Mouse (Mus musculus): ENCODE results near the gene Gtf2ird1. TPM values are rescaled to one million over a fixed set of nuclear protein-coding genes. Genes with fewer than 3 reads are reported as not detected.

The Gtf2ird1 gene
- polyA plus RNA-seq, 1 experiment from 2014 or later: 73.7 TPM

DNA sequence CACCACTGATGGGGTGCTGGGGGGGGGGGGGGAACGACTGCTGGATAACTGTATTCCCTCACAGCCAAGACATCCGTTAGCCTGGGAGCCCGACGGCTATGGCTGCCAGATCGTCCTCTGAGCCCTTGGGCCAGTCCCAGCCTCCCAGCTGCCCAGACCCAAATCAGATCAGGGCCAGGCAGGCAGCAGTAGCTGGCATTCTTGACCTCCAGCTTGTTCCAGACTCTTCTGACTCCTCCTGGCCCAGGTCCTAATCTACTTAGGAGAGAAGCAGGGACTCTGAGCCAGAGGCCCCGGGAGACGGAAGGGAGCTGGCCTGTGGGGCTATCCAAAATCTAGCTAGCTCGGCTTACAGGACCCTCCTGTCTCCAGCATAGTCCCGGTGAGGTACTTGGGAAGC lies 35.5 kb downstream of the Gtf2ird1 start:
- no peaks in the 10 kb centered on the region for H3K9me3 ChIP-seq
- H3K4me1 ChIP-seq (replicated peaks): peaks cover 17% of the 10 kb centered on the region
- H3K4me2 ChIP-seq: no peak overlapping the region
- peaks cover 6% of the 10 kb centered on the region; the same call in 1 of the 2 replicates for H3K36me3 ChIP-seq
- no peak overlapping the region for H3K9ac ChIP-seq
- H3K27me3 ChIP-seq: no peaks in the 10 kb centered on the region
- 69% methylated on average over 9 of the region's 9 CpGs for WGBS
- H3K27ac ChIP-seq (replicated peaks): no peak overlapping the region; the same call in 1 of the 2 replicates
- ATAC-seq (ENCODE audit: low FRiP score, low read depth): no peak
- no peak overlapping the region for H3K4me3 ChIP-seq

GRCm38 (mm10) chr5:134419700-134420099 lies 36.8 kb downstream of the Gtf2ird1 start:
- no peak overlapping the region for H3K9ac ChIP-seq
- peaks cover 17% of the 10 kb centered on the region for H3K4me1 ChIP-seq (replicated peaks)
- H3K4me2 ChIP-seq: no peak overlapping the region
- H3K9me3 ChIP-seq: no peaks in the 10 kb centered on the region
- H3K27me3 ChIP-seq: no peaks in the 10 kb centered on the region
- no peak for ATAC-seq (ENCODE audit: low FRiP score, low read depth)
- H3K36me3 ChIP-seq: peaks cover 16% of the 10 kb centered on the region
- no peak overlapping the region for H3K4me3 ChIP-seq
- WGBS: 94% methylated on average over 5 of the region's 5 CpGs
- no peak overlapping the region for H3K27ac ChIP-seq (replicated peaks)

DNA sequence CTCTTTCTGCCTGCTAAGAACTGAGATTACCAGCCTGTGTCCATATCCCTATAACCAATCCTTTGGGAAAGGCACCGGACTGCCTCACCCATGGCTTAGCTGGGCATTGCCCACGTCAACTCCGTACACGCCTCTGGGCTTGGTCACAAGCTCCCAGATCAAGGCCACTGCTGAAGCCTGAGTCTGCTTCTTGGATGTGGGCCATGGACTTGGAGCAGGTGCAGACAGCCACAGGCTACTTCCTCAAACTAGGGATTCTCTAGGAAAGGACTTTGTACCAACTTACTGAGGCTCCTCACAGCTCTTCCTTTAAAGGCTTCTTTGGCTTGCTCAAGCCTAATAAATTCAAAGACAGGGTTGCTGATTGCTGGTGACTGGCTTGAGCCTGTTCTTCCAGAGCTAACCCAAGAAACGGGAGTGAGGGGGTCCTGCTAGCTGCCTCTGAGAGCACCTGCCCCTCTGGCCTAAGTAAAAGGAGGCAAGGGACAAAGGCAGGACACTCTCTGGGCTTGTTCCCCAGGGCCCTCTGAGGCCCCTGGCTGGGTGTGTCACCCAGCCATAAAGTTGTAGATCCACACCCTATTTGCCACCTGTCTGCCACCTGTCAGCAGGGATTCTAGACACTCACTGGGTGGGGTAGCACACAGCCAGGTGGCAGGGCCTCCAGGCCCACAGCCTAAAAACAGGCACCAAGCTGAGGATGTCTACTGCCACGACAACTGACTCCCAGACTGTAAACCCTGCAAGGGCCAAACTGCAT lies 38.0 kb downstream of the Gtf2ird1 start:
- Histone ChIP-seq H3K4me3 (no peak overlapping the region), H3K36me3 (peaks cover 27% of the 10 kb centered on the region), H3K9ac (no peak overlapping the region), H3K9me3 (no peaks in the 10 kb centered on the region), H3K27me3 (no peaks in the 10 kb centered on the region), H3K4me2 (no peak overlapping the region), H3K4me1 (replicated peaks) (peaks cover 7% of the 10 kb centered on the region; the same call in 1 of the 2 replicates), H3K27ac (replicated peaks) (no peak overlapping the region)
- 88% methylated on average over 6 of the region's 6 CpGs for WGBS
- no peak for ATAC-seq (ENCODE audit: low FRiP score, low read depth)

DNA sequence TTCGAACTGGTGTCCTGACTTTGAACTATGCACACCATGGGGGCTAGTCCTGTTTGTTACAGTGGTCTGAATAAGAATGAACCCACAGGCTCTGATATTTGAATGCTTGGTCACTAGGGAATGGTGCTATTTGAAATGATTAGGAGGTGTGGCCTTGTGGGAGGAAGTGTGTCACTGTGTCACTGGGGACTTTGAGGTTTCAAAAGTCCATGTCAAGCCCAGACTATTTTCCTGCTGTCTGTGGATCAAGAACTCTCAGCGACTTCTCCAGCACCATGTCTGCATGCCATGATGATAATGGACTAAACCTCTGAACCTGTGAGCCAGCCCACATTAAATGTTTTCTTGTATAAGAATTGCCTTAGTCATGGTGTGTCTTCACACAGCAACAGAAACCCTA lies 44.2 kb downstream of the Gtf2ird1 start:
- H3K27ac ChIP-seq (replicated peaks): no peak overlapping the region
- H3K4me1 ChIP-seq (replicated peaks): no peaks in the 10 kb centered on the region
- H3K4me2 ChIP-seq: no peak overlapping the region
- no peaks in the 10 kb centered on the region for H3K9me3 ChIP-seq
- peaks cover 78% of the 10 kb centered on the region for H3K36me3 ChIP-seq
- no peaks in the 10 kb centered on the region for H3K27me3 ChIP-seq
- WGBS: 93% methylated on average over 2 of the region's 2 CpGs
- no peak for ATAC-seq (ENCODE audit: low FRiP score, low read depth)
- no peak overlapping the region for H3K4me3 ChIP-seq
- H3K9ac ChIP-seq: no peak overlapping the region

GRCm38 (mm10) chr5:134410307-134410836 lies 46.1 kb downstream of the Gtf2ird1 start:
- 95% methylated on average over 7 of the region's 7 CpGs for WGBS
- H3K4me2 ChIP-seq: no peak overlapping the region
- ATAC-seq (ENCODE audit: low FRiP score, low read depth): peak; percentile 34; the same call in 1 of the 2 replicates

GRCm38 (mm10) chr5:134409606-134410306 lies 46.8 kb downstream of the Gtf2ird1 start:
- WGBS: 96% methylated on average over 6 of the region's 6 CpGs
- H3K9ac ChIP-seq: no peak overlapping the region
- H3K4me2 ChIP-seq: no peak overlapping the region
- ATAC-seq (ENCODE audit: low FRiP score, low read depth): peak; percentile 61; the same call in 1 of the 2 replicates
- no peaks in the 10 kb centered on the region for H3K4me1 ChIP-seq (replicated peaks)
- no peak overlapping the region for H3K27ac ChIP-seq (replicated peaks)
- peaks cover 87% of the 10 kb centered on the region for H3K36me3 ChIP-seq
- H3K9me3 ChIP-seq: no peaks in the 10 kb centered on the region
- H3K4me3 ChIP-seq: no peak overlapping the region
- no peaks in the 10 kb centered on the region for H3K27me3 ChIP-seq

More at GRCm38 (mm10) chr5:134410307-134410836, 46.1 kb downstream of the Gtf2ird1 start:
- Histone ChIP-seq H3K36me3 (peaks cover 87% of the 10 kb centered on the region), H3K27me3 (no peaks in the 10 kb centered on the region), H3K9ac (no peak overlapping the region), H3K4me1 (replicated peaks) (no peaks in the 10 kb centered on the region), H3K9me3 (no peaks in the 10 kb centered on the region), H3K4me3 (no peak overlapping the region), H3K27ac (replicated peaks) (no peak overlapping the region)

DNA sequence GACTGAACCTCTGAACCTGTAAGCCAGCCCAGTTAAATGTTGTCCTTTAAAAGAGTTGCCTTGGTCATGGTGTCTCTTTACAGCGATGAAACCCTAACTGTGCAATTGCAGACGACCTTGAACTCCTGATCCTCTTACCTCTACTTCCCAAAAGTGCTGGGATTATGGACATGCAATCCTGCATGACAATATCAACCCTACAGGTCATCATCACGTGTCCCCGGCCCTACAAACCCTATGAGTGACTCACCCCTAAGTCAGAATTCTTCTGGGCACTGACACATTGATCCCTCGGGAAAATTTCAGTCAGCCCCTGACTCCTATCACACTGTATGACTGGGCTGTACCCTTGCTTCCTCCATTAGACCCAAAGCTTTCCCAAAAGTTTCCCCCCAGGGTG lies 48.4 kb downstream of the Gtf2ird1 start:
- 95% methylated on average over 5 of the region's 5 CpGs for WGBS
- H3K36me3 ChIP-seq: peaks cover 91% of the 10 kb centered on the region
- H3K27me3 ChIP-seq: no peaks in the 10 kb centered on the region
- H3K9ac ChIP-seq: no peak overlapping the region
- H3K4me2 ChIP-seq: no peak overlapping the region
- no peak overlapping the region for H3K27ac ChIP-seq (replicated peaks)
- no peak for ATAC-seq (ENCODE audit: low FRiP score, low read depth)
- no peaks in the 10 kb centered on the region for H3K9me3 ChIP-seq
- no peak overlapping the region for H3K4me3 ChIP-seq
- no peaks in the 10 kb centered on the region for H3K4me1 ChIP-seq (replicated peaks)

DNA sequence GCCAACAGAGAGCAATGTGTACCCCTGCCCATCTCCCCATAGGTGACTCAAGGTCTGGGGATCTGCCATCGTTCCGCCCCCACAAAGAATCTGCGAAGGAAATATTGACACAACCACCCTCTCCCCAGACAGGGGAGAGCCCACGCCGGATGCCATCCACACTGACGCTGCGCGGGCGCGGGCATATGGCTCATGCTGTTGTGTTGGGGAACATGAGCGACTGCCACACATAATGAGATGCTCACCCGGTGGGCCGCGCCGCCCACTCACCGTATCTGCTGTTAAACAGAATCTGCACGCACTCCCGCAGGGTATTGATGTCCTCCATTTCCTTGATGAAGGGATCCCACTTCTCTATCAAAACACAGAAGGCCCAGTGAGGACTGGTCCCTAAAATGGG lies 54.7 kb downstream of the Gtf2ird1 start:
- Histone ChIP-seq H3K36me3 (peaks cover 79% of the 10 kb centered on the region), H3K27ac (replicated peaks) (no peak overlapping the region), H3K4me1 (replicated peaks) (no peaks in the 10 kb centered on the region), H3K4me2 (no peak overlapping the region), H3K27me3 (no peaks in the 10 kb centered on the region), H3K4me3 (no peak overlapping the region), H3K9me3 (no peaks in the 10 kb centered on the region), H3K9ac (no peak overlapping the region)
- no peak for ATAC-seq (ENCODE audit: low FRiP score, low read depth)
- 96% methylated on average over 18 of the region's 18 CpGs for WGBS

GRCm38 (mm10) chr5:134397434-134398163 lies 58.9 kb downstream of the Gtf2ird1 start:
- no peaks in the 10 kb centered on the region for H3K27me3 ChIP-seq
- no peak overlapping the region for H3K4me2 ChIP-seq
- H3K36me3 ChIP-seq: peaks cover 63% of the 10 kb centered on the region
- H3K9ac ChIP-seq: no peak overlapping the region
- WGBS: 94% methylated on average over 15 of the region's 15 CpGs
- H3K4me3 ChIP-seq: no peak overlapping the region
- no peaks in the 10 kb centered on the region for H3K4me1 ChIP-seq (replicated peaks)
- ATAC-seq (ENCODE audit: low FRiP score, low read depth): no peak
- H3K9me3 ChIP-seq: no peaks in the 10 kb centered on the region
- H3K27ac ChIP-seq (replicated peaks): no peak overlapping the region

- H3K27ac ChIP-seq (replicated peaks): no peak overlapping the region
- H3K9me3 ChIP-seq: no peaks in the 10 kb centered on the region
- peaks cover 59% of the 10 kb centered on the region for H3K36me3 ChIP-seq
- no peak for ATAC-seq (ENCODE audit: low FRiP score, low read depth)
- H3K4me1 ChIP-seq (replicated peaks): no peaks in the 10 kb centered on the region
- no peaks in the 10 kb centered on the region for H3K27me3 ChIP-seq
- no peak overlapping the region for H3K4me2 ChIP-seq
- WGBS: 79% methylated on average over 9 of the region's 9 CpGs
- no peak overlapping the region for H3K9ac ChIP-seq
- no peak overlapping the region for H3K4me3 ChIP-seq
Measured at GRCm38 (mm10) chr5:134396519-134396918, 60.0 kb downstream of the Gtf2ird1 start.

- peaks cover 59% of the 10 kb centered on the region for H3K36me3 ChIP-seq
- H3K4me3 ChIP-seq: no peak overlapping the region
- no peak overlapping the region for H3K9ac ChIP-seq
- H3K4me1 ChIP-seq (replicated peaks): no peaks in the 10 kb centered on the region
- H3K27me3 ChIP-seq: no peaks in the 10 kb centered on the region
- ATAC-seq (ENCODE audit: low FRiP score, low read depth): no peak
- no peak overlapping the region for H3K4me2 ChIP-seq
- WGBS: 58% methylated on average over 10 of the region's 10 CpGs
- no peak overlapping the region for H3K27ac ChIP-seq (replicated peaks)
- no peaks in the 10 kb centered on the region for H3K9me3 ChIP-seq
Measured at GRCm38 (mm10) chr5:134394624-134395023, 61.9 kb downstream of the Gtf2ird1 start.

DNA sequence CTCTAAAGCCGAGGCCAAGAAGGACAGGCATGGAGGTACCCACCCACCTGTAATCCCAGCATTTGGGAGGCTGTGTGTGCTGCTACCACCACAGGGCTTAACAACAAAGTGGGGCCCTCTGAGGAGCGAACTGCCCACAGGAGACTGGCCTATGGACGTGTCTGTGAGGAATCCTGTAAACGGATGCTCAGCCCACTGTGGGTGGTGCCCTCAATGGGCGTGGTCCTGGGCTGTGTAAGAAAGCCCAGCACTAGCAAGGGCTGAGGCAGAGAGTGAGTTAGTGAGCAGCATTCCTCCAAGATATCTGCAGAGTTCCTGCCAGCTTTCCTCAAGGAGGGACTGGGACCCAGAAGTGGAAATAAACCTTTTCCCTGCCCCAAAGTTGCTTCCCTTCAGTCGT lies 62.9 kb downstream of the Gtf2ird1 start:
- Histone ChIP-seq H3K9ac (no peak overlapping the region), H3K4me2 (no peak overlapping the region), H3K27ac (replicated peaks) (no peak overlapping the region), H3K36me3 (peaks cover 59% of the 10 kb centered on the region), H3K9me3 (no peaks in the 10 kb centered on the region), H3K4me1 (replicated peaks) (no peaks in the 10 kb centered on the region), H3K4me3 (no peak overlapping the region), H3K27me3 (no peaks in the 10 kb centered on the region)
- no peak for ATAC-seq (ENCODE audit: low FRiP score, low read depth)
- 80% methylated on average over 6 of the region's 6 CpGs for WGBS
